Mouse (Mus musculus): ENCODE data around the gene Gm14139. TPM values are rescaled to one million over a fixed set of nuclear protein-coding genes. Genes with fewer than 3 reads are reported as not detected.
"Not testable (repeated sequence)": the region's sequence is repeated elsewhere in the genome, so short reads cannot be mapped to it uniquely, and the experiment has no call there.

Gene Gm14139
- polyA plus RNA-seq, 1 experiment from 2014 or later = not detected

DNA sequence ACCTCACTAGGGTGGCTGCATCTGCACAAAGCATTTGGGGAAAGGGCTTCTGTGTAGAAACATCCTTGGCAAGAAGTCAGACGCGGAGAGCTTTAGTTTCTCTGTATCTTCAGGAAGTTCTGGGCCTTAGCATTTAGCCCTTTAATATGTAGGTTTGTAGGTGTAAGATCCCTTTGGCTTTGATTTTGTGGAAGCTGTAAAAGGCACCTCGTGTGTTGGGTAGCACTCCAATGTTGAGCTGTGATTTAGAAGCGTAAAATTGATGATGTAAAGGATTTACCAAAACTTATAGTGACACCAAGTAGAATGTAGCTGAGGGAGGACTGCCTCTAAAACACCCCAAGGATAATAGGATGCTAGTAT, 36.8 kb downstream of the Gm14139 start:
- H3K27ac ChIP-seq (ENCODE audit: low read depth, low read length); H3K27me3 ChIP-seq (ENCODE audit: control insufficient read depth, insufficient read depth, low read length); H3K36me3 ChIP-seq (ENCODE audit: control insufficient read depth, insufficient read depth, low read length); H3K4me1 ChIP-seq (ENCODE audit: control insufficient read depth, insufficient read depth, low read length); H3K9me3 ChIP-seq (replicated peaks; ENCODE audit: control insufficient read depth, low read length): not testable (repeated sequence)
- peak overlapping the region; percentile 49 for H3K4me2 ChIP-seq
- 20% methylated on average over 3 of the region's 4 CpGs for WGBS (ENCODE audit: insufficient replicate concordance)
- peak overlapping the region; percentile 39 for H3K4me3 ChIP-seq (ENCODE audit: low read depth, low read length)
- peak overlapping the region; percentile 62; the same call in 1 of the 2 replicates for H3K9ac ChIP-seq (ENCODE audit: low read depth, low read length)
- ATAC-seq (replicated peaks; ENCODE audit: insufficient number of reproducible peaks, low FRiP score, low TSS enrichment) = 0 out of 2 replicates have a peak, but pooled peaks have one; percentile 4

DNA sequence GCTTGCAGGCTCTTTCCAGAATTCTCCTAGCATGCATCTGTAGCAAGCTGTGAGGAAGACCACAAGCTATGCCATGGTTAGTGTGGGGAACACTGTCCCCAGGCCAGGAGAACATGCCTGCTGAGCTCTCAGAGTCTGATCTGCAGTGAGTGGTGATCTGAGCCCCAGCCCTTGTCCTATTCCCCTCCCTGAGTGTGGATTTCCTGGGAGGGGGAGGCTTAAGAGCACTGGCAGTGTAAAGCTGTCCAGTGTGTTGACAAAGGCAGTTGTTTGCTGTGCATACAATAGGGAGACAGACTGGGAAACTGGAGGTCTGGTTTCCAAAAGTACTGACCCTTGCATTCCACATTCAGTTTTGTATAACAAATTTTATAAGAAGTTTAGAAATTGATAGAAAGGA, 41.7 kb downstream of the Gm14139 start:
- not testable (repeated sequence) for H3K36me3 ChIP-seq (ENCODE audit: control insufficient read depth, insufficient read depth, low read length); H3K4me2 ChIP-seq; H3K27ac ChIP-seq (ENCODE audit: low read depth, low read length); ATAC-seq (replicated peaks; ENCODE audit: insufficient number of reproducible peaks, low FRiP score, low TSS enrichment); H3K4me3 ChIP-seq (ENCODE audit: low read depth, low read length); H3K9me3 ChIP-seq (replicated peaks; ENCODE audit: control insufficient read depth, low read length); H3K4me1 ChIP-seq (ENCODE audit: control insufficient read depth, insufficient read depth, low read length); H3K9ac ChIP-seq (ENCODE audit: low read depth, low read length); H3K27me3 ChIP-seq (ENCODE audit: control insufficient read depth, insufficient read depth, low read length)

Other genes with a start within 250 kb of the Gm14139 start
- 5.3 and 7.5 TPM in 2 replicates for gene Zfp120, start 45.0 kb upstream of the Gm14139 start, polyA plus RNA-seq (2014; fragmentation: Nextera tagmentation; extraction: Ambion mirVana)
- not detected in 2 replicates for gene Gm10770, start 2.1 kb upstream of the Gm14139 start, polyA plus RNA-seq (2014; fragmentation: Nextera tagmentation; extraction: Ambion mirVana)
- gene Zfp937, start 36.3 kb downstream of the Gm14139 start, polyA plus RNA-seq (2014; fragmentation: Nextera tagmentation; extraction: Ambion mirVana) = 4.4 and 5.9 TPM in 2 replicates
- 1.8 and 2.7 TPM in 2 replicates for gene Gm21994, start 73.8 kb downstream of the Gm14139 start, polyA plus RNA-seq (2014; fragmentation: Nextera tagmentation; extraction: Ambion mirVana)
- gene Gm14124, start 75.8 kb downstream of the Gm14139 start, polyA plus RNA-seq (2014; fragmentation: Nextera tagmentation; extraction: Ambion mirVana) = 0.04 TPM in 1 of 2 replicates, not detected in the other
- gene Gm10130, start 141.9 kb downstream of the Gm14139 start, polyA plus RNA-seq (2014; fragmentation: Nextera tagmentation; extraction: Ambion mirVana) = 2.3 and 2.8 TPM in 2 replicates
- gene 3300002I08Rik, start 181.0 kb downstream of the Gm14139 start, polyA plus RNA-seq (2014; fragmentation: Nextera tagmentation; extraction: Ambion mirVana) = 5.0 and 6.1 TPM in 2 replicates

All from heart, embryonic 11.5 days (tissue).